Mouse (Mus musculus) ES-Bruce4 (cell line): ENCODE measurements around the gene Osbpl2.

Experiments
- CTCF ChIP-seq: IDR thresholded peaks from one replicate; pipeline ENCODE4 v1.8.1; 2011; ENCODE audit warnings: low read depth, low read length
- POLR2A ChIP-seq: IDR thresholded peaks from one replicate; pipeline ENCODE4 v1.8.1; 2011; ENCODE audit warnings: low read length; ENCODE audit not compliant: insufficient read depth

- TF ChIP-seq POLR2A (no peak), CTCF (no peak)
Observed at GRCm38 (mm10) chr2:180208976-180209375, 89.9 kb downstream of the Osbpl2 start.
